Mouse (Mus musculus) ES-E14 (cell line): ENCODE data around the gene Arhgap1.

ENCODE experiments used
- CHD2 ChIP-seq: IDR thresholded peaks from 2 replicates; pipeline ENCODE4 v1.6.1; 2014; ENCODE audit warnings: mild to moderate bottlenecking, low read depth, low read length, inconsistent platforms
- HCFC1 ChIP-seq: IDR thresholded peaks from 2 replicates; pipeline ENCODE4 v1.6.1; 2012; ENCODE audit warnings: low read length, inconsistent platforms, borderline replicate concordance; ENCODE audit not compliant: insufficient read depth
- MAFK ChIP-seq: IDR thresholded peaks from 2 replicates; pipeline ENCODE4 v1.6.1; 2014; ENCODE audit warnings: mild to moderate bottlenecking, low read depth, low read length, inconsistent platforms; ENCODE audit not compliant: insufficient read depth
- ZC3H11A ChIP-seq: IDR thresholded peaks from 2 replicates; pipeline ENCODE4 v1.6.1; 2012; ENCODE audit warnings: low read depth, mild to moderate bottlenecking, inconsistent platforms, low read length, borderline replicate concordance
- ZNF384 ChIP-seq: IDR thresholded peaks from 2 replicates; pipeline ENCODE4 v1.6.1; 2012; ENCODE audit warnings: low read depth, low read length, inconsistent platforms

DNA sequence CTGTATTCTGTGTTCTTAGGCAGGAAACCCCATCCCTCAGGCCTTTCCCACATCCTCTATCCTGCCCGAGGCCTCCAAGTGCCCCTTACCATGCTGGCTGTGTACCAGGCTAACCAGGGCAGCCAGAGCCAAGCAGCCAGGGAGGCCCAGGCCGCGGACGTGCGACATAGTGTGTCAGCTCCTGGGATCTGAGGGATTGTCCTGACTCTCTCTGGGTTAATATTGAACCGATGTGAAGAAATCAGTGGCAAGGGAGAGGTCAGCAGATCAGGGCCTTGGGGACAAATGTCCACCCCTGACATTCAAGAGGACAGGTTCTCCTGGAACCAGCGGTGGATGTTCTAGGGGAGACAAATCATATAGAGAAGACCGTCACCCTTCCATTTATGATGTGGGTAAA is 13.4 kb upstream of the Arhgap1 start, which contains the start of gene F2:
- TF ChIP-seq MAFK, result no peak
- no peak for TF ChIP-seq HCFC1
- no peak for TF ChIP-seq ZNF384
- TF ChIP-seq ZC3H11A, result no peak
- no peak for TF ChIP-seq CHD2
